Mouse (Mus musculus) left cerebral cortex, postnatal 14 days (tissue): ENCODE results near the gene Pdpk1. TPM values are rescaled to one million over a fixed set of nuclear protein-coding genes. Genes with fewer than 3 reads are reported as not detected.

Experiments used
- DNase-seq, 2 experiments: peaks; one replicate each; pipeline ENCODE4 v3.0.0; 2021 to 2022; ENCODE audit warnings: low spot score in 2 of 2, mixed read lengths in 1 of 2
- intact Hi-C: fragments of 180-260 bp; cut with DNase I; formaldehyde crosslinking; loops from one replicate; pipeline ENCODE4 v1.15.1; 2025
- total RNA-seq, 2 experiments: library from RNA; stranded (reverse); gene quantifications; 2 replicates each; pipeline ENCODE4 v1.2.3; 2021

Pdpk1 gene
- total RNA-seq, 2 experiments from 2014 or later, result 89.4 to 95.5 TPM

- intact Hi-C loops, result no loop called here
- DNase-seq, result no peak
Measured at GRCm38 (mm10) chr17:24062459-24063155, 88.1 kb downstream of the Pdpk1 start.

- no peak for DNase-seq
- intact Hi-C loops, result no loop called here
Measured at GRCm38 (mm10) chr17:24057730-24058245, 92.9 kb downstream of the Pdpk1 start.

GRCm38 (mm10) chr17:24056636-24057625 is 93.8 kb downstream of the Pdpk1 start:
- no peak for DNase-seq
- intact Hi-C loops, result no loop called here

- intact Hi-C loops, result no loop called here
- no peak for DNase-seq
Measured at GRCm38 (mm10) chr17:24049008-24049407, 101.7 kb downstream of the Pdpk1 start.

GRCm38 (mm10) chr17:24048053-24048452 is 102.7 kb downstream of the Pdpk1 start:
- no peak for DNase-seq
- intact Hi-C loops, result no loop called here

GRCm38 (mm10) chr17:24046026-24046425 is 104.7 kb downstream of the Pdpk1 start:
- intact Hi-C loops, result no loop called here
- DNase-seq, result no peak

GRCm38 (mm10) chr17:24045608-24046007 is 105.1 kb downstream of the Pdpk1 start:
- no peak for DNase-seq
- intact Hi-C loops, result no loop called here

DNA sequence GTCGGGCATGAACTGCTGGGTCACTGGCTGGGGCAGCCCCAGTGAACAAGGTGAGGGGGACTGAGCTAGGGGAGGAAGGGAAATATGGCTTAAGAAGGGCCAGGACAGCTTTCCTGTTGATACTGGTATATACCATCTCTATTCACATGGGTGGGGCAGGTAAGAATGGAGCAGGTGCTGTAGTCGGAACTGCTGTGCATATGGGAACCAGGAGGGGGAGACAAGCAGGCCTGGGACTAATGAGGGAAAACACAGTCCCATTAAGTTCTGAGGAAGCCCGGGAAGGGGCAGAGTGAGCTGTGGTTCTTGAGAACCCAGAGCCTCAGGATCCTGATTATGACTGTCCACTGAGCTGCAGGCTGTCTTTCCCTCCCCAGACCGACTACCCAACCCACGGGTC is 106.2 kb downstream of the Pdpk1 start:
- intact Hi-C loops, result no loop called here
- DNase-seq, result no peak

DNA sequence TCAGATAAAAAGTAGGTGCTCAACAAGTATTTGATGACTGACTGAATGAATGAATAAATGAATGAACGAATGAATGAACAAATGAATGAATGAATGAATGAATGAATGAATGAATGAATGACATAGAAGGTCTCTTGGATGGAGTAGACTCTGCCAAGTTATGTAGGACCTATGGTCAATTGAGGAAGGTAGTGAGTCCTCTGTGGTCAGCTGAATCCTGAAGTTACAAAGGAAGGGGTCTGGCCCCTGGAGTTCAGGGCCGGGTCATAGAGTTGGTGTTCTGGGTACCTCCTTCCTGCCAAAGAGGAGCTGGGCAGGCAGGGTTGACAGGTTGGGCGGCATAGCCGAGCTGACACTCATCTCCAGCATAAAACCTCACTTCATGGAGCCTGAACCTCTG is 112.9 kb downstream of the Pdpk1 start, which contains the start of gene Prss27:
Gene Prss27, plus strand, starts transcription at position 301 of the 400 bp plus-strand sequence.
- DNase-seq, result no peak
- intact Hi-C loops, result no loop called here

DNA sequence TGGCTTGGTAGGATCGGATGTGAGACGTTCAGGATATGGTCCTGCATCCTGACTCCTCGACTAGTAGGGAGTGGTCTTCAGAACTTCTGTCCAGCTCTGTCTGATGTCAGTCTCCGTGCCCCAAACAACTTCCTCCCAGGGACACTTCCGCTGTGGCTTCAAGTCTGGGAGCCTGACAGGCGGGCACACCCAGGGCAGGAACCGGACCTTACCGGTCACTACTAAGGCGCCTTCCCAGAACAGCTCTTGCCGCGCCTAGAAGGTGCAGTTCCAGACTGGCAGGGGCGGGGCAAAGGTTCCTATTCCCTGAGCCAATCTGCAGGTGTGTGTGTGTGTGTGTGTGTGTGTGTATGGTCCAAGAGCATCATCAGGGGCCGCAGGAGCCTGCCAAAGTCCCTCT is 113.4 kb downstream of the Pdpk1 start:
- DNase-seq, result no peak
- intact Hi-C loops, result no loop called here

- intact Hi-C loops, result no loop called here
- no peak for DNase-seq
Measured at GRCm38 (mm10) chr17:24036954-24037353, 113.8 kb downstream of the Pdpk1 start.

GRCm38 (mm10) chr17:24035087-24035486 is 115.6 kb downstream of the Pdpk1 start:
- DNase-seq, result no peak
- intact Hi-C loops, result no loop called here

- intact Hi-C loops, result no loop called here
- DNase-seq, result no peak
Measured at GRCm38 (mm10) chr17:24030551-24030950, 120.2 kb downstream of the Pdpk1 start.

DNA sequence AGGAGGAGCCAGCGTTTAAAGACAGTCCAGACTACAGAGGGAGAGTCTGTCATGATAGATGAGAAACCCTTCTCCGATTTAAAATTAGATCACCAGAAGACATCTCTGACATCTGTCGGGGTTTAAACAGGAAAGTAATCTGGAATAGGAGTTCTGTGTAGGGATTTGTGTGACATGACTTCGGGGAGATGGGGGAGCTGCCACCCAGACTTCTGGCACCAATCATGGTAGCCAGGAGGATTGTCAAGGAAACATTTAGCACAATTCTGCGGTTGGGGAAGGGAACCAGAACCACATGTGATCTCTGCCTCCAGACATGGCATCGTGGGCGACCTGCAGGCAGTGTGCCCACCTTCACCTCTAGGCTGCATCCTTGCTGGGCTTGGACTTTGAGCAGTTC is 121.2 kb downstream of the Pdpk1 start:
- intact Hi-C loops, result no loop called here
- peak in 1 of 2 experiments; percentile 43 for DNase-seq

Other genes starting within 250 kb of the Pdpk1 start
- not detected for gene Dcpp3, start 233.5 kb downstream of the Pdpk1 start, total RNA-seq
- gene Sbp, start 209.3 kb downstream of the Pdpk1 start, total RNA-seq, result not detected
- not detected for gene Sbpl, start 195.7 kb downstream of the Pdpk1 start, total RNA-seq
- under 1 TPM; 0.48 to 0.93 TPM for gene Prss30, start 170.4 kb downstream of the Pdpk1 start, total RNA-seq
- gene Prss22, start 152.8 kb downstream of the Pdpk1 start, total RNA-seq, result 1 to 10 TPM; 1.8 to 2.2 TPM
- not detected for gene Prss27, start 112.8 kb downstream of the Pdpk1 start, total RNA-seq
- gene Kctd5, start 77.4 kb downstream of the Pdpk1 start, total RNA-seq, result 10 to 100 TPM; 37.6 to 48.3 TPM
- gene Amdhd2, start 12.8 kb upstream of the Pdpk1 start, total RNA-seq, result 10 to 100 TPM; 32.4 to 36.1 TPM
- gene Atp6v0c, start 18.8 kb upstream of the Pdpk1 start, total RNA-seq, result 1,000 to 10,000 TPM; 1,506 to 1,590 TPM
- gene Tbc1d24, start 54.6 kb upstream of the Pdpk1 start, total RNA-seq, result 10 to 100 TPM; 71.1 to 72.5 TPM
- gene Ntn3, start 58.6 kb upstream of the Pdpk1 start, total RNA-seq, result 10 to 100 TPM; 11.0 to 12.6 TPM
- gene Tedc2, start 69.9 kb upstream of the Pdpk1 start, total RNA-seq, result 10 to 100 TPM in 1 of 2 experiments, 1 to 10 TPM in 1; 8.7 to 10.1 TPM
- gene Ccnf, start 100.6 kb upstream of the Pdpk1 start, total RNA-seq, result 1 to 10 TPM; 6.2 to 6.7 TPM
- 1 to 10 TPM in 1 of 2 experiments, under 1 TPM in 1; 0.77 to 1.3 TPM for gene Abca17, start 200.1 kb upstream of the Pdpk1 start, total RNA-seq
- gene Abca3, start 201.0 kb upstream of the Pdpk1 start, total RNA-seq, result 100 to 1,000 TPM; 111 to 118 TPM